Mouse (Mus musculus) lung, adult 2 months (tissue): ENCODE data around the gene Ccdc190.

Experiments used
- CTCF ChIP-seq: fragments of 200-500 bp; IDR thresholded peaks from 2 replicates; pipeline ENCODE4 v1.5.1; 2011; ENCODE audit warnings: mild to moderate bottlenecking, low read length, control low read depth; ENCODE audit not compliant: insufficient read depth
- POLR2A ChIP-seq: fragments of 200-500 bp; IDR thresholded peaks from 2 replicates; pipeline ENCODE4 v1.6.1; 2011; ENCODE audit warnings: low read depth, mild to moderate bottlenecking, control low read depth, low read length, borderline replicate concordance; ENCODE audit errors: extremely low read depth

GRCm38 (mm10) chr1:169977621-169978020 lies 49.2 kb downstream of the Ccdc190 start:
- no peak for TF ChIP-seq CTCF
- no peak for TF ChIP-seq POLR2A
